Mouse (Mus musculus) midbrain, postnatal 0 days (tissue): Measurements from ENCODE around the gene Ubqln4. TPM values are rescaled to one million over a fixed set of nuclear protein-coding genes. Genes with fewer than 3 reads are reported as not detected.

Source experiments
- ATAC-seq: fragments of 200-750 bp; cut with Nextera tagmentation; 2 replicates; pipeline ENCODE4 v1.8.0; 2017; ENCODE audit warnings: moderate number of reproducible peaks, mild to moderate bottlenecking, moderate TSS enrichment, moderate library complexity; ENCODE audit not compliant: low FRiP score
- DNase-seq: peaks from one replicate; pipeline ENCODE4 v3.0.0-alpha.2; 2015; ENCODE audit warnings: low spot score
- H3K27ac ChIP-seq: fragments of 300-500 bp; sonication (generic); 2 replicates; pipeline ENCODE4 v1.5.1; 2014; ENCODE audit warnings: low read depth, mild to moderate bottlenecking, low read length, mixed read lengths
- H3K27me3 ChIP-seq: fragments of 300-500 bp; sonication (generic); 2 replicates; pipeline ENCODE4 v1.6.1; 2014; ENCODE audit warnings: low read length, control low read depth, mixed read lengths; ENCODE audit not compliant: insufficient read depth
- H3K36me3 ChIP-seq: fragments of 300-500 bp; sonication (generic); 2 replicates; pipeline ENCODE4 v1.6.1; 2014; ENCODE audit warnings: low read length, control low read depth, mixed read lengths; ENCODE audit not compliant: insufficient read depth
- H3K4me1 ChIP-seq: fragments of 300-500 bp; sonication (generic); 2 replicates; pipeline ENCODE4 v1.6.1; 2014; ENCODE audit warnings: mild to moderate bottlenecking, control low read depth, antibody characterized with exemption, low read length, mixed read lengths; ENCODE audit not compliant: insufficient read depth
- H3K4me2 ChIP-seq: fragments of 300-500 bp; sonication (generic); 2 replicates; pipeline ENCODE4 v1.6.1; 2014; ENCODE audit warnings: low read depth, mild to moderate bottlenecking, low read length, mixed read lengths; ENCODE audit not compliant: poor library complexity, severe bottlenecking
- H3K4me3 ChIP-seq: fragments of 300-500 bp; sonication (generic); 2 replicates; pipeline ENCODE4 v1.5.1; 2014; ENCODE audit warnings: low read depth, mild to moderate bottlenecking, low read length, moderate library complexity
- H3K9ac ChIP-seq: fragments of 300-500 bp; sonication (generic); replicated peaks from 2 replicates; pipeline ENCODE4 v1.6.1; 2014; ENCODE audit warnings: mild to moderate bottlenecking, low read length, moderate library complexity, mixed read lengths; ENCODE audit not compliant: poor library complexity, severe bottlenecking
- H3K9me3 ChIP-seq: fragments of 300-500 bp; sonication (generic); 2 replicates; pipeline ENCODE4 v1.6.1; 2016; ENCODE audit warnings: low read length, control low read depth
- CTCF ChIP-seq: IDR thresholded peaks from 2 replicates; pipeline ENCODE4 v1.5.1; 2016; ENCODE audit warnings: antibody characterized with exemption, mild to moderate bottlenecking
- WGBS: fragments of 180-500 bp; shearing (Covaris S2); extraction: QIAGEN DNeasy Blood & Tissue Kit; methylation state at CpG from one replicate; pipeline ENCODE4 v1.1.7; 2014; 5-methylcytosine and 5-hydroxymethylcytosine counted together
- polyA plus RNA-seq: library from polyadenylated mRNA; unstranded; fragments of >200 nt; fragmentation: Nextera tagmentation; extraction: Ambion mirVana; gene quantifications from 2 replicates; pipeline ENCODE4 v1.2.1, GENCODE M21; 2015
- total RNA-seq: library from RNA; depleted of rRNA; stranded (reverse); fragments of >200 nt; gene quantifications from 2 replicates; pipeline ENCODE4 v1.2.3, GENCODE M21; 2014

Ubqln4 gene
- total and polyA plus RNA-seq, 2 experiments from 2014 or later = 30.4 to 120 TPM

DNA sequence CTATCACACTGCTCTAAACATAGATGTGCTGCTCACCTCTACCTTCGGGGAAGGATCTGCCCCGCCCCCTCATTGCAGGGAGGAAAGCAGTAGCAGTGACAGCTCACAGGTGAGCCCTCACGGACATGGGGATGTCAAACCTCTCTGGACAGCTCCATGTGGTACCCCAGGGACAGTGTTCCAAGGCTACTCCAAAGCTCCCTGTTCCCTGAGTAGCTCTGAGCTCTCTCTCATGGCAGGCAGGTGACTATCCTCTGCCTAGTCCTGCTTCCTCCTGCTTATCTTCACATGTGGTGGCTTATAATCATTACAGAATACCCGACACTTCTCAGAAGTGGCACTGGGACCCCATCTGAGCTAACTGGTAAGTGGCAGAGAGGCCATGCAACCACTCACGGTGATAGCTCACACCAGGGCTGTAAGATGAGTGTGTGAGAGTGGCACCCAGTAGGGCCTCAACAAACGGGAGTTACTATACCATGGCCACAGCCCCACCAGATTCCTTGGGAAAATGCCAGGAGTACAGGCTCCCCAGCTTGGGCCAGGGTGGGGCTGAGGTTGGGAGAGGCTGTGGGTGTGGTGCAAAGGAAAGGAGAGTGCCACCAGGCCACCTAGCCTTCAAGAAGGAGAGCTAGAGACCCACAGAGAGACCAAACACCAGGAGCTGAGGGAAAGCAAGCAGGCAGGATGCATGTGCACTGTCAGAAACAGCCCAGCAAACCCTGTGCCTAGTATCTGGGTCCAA lies 6.7 kb upstream of the Ubqln4 start:
- no peaks in the 10 kb centered on the region for H3K9me3 ChIP-seq
- no peak overlapping the region for H3K4me2 ChIP-seq
- no peaks in the 10 kb centered on the region for H3K4me1 ChIP-seq
- no peak for DNase-seq
- WGBS = 76% methylated on average over 6 of the region's 6 CpGs
- no peaks in the 10 kb centered on the region for H3K36me3 ChIP-seq
- no peak for ATAC-seq
- H3K4me3 ChIP-seq = no peak overlapping the region
- no peak overlapping the region for H3K9ac ChIP-seq
- TF ChIP-seq CTCF = no peak
- H3K27me3 ChIP-seq = no peaks in the 10 kb centered on the region
- H3K27ac ChIP-seq = no peak overlapping the region

- Histone ChIP-seq H3K4me2 (no peak within 1 kb of the TSS), H3K9ac (no peak within 1 kb of the TSS), H3K4me1 (no peaks in the 10 kb centered on the region), H3K36me3 (no peaks in the 10 kb centered on the region), H3K27ac (no peak within 1 kb of the TSS), H3K4me3 (no peak within 1 kb of the TSS), H3K27me3 (no peaks in the 10 kb centered on the region), H3K9me3 (no peaks in the 10 kb centered on the region)
- DNase-seq (no peak), ATAC-seq (no peak)
- no peak for TF ChIP-seq CTCF
- WGBS = 57% methylated on average over 18 of the region's 18 CpGs
These were observed 5.2 kb upstream of the Ubqln4 start, which contains the start of gene Rab25 for GRCm38 (mm10) chr3:88548180-88548917. Gene Rab25 (minus strand): TSS chr3:88548300.

GRCm38 (mm10) chr3:88551586-88551985 lies 2.0 kb upstream of the Ubqln4 start:
- Histone ChIP-seq H3K27ac (no peak overlapping the region), H3K9me3 (no peaks in the 10 kb centered on the region), H3K4me3 (no peak overlapping the region), H3K36me3 (peaks cover 9% of the 10 kb centered on the region; the same call in 1 of the 2 replicates), H3K4me2 (peak overlapping the region; percentile 70), H3K4me1 (no peaks in the 10 kb centered on the region), H3K27me3 (no peaks in the 10 kb centered on the region), H3K9ac (no peak overlapping the region)
- WGBS = 87% methylated on average over 4 of the region's 4 CpGs
- ATAC-seq (no peak), DNase-seq (no peak)
- TF ChIP-seq CTCF = no peak

DNA sequence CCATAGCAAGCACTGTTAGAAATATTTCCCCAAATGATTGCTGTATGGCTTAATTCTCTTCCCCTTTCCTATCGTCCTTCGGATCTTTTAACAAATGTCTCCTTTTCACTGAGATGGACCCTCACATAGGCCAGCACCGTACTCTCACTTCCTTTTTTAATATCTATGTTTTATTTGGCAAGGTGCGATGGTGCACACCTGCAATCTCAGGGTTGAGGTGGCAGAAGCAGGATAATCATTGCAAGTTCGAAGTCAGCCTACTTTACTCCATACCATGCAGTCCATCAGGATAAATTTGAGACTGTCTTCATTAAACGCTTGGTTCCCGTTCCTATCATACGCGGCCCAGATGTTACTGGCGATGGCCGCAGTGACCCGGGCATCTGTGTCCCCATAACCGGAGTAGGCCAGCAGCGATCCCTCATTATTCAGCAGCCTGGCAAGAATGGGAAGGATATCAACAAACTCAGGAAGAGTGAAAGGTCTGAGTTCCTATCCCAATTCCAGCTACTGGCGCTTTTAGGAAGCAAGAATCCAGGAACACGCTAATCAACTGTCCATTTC lies 1.4 kb upstream of the Ubqln4 start:
- 23% methylated on average over 16 of the region's 16 CpGs for WGBS
- ATAC-seq = no peak
- no peaks in the 10 kb centered on the region for H3K9me3 ChIP-seq
- no peak for DNase-seq
- TF ChIP-seq CTCF = 0 out of 2 replicates have a peak, but pooled peaks have one; percentile 5
- peak overlapping the region; percentile 70 for H3K4me2 ChIP-seq
- H3K4me1 ChIP-seq = no peaks in the 10 kb centered on the region
- H3K36me3 ChIP-seq = peaks cover 14% of the 10 kb centered on the region; the same call in 1 of the 2 replicates
- H3K27ac ChIP-seq = peak overlapping the region; percentile 89
- H3K9ac ChIP-seq = peak overlapping the region; percentile 86
- no peaks in the 10 kb centered on the region for H3K27me3 ChIP-seq
- peak overlapping the region; percentile 77 for H3K4me3 ChIP-seq

DNA sequence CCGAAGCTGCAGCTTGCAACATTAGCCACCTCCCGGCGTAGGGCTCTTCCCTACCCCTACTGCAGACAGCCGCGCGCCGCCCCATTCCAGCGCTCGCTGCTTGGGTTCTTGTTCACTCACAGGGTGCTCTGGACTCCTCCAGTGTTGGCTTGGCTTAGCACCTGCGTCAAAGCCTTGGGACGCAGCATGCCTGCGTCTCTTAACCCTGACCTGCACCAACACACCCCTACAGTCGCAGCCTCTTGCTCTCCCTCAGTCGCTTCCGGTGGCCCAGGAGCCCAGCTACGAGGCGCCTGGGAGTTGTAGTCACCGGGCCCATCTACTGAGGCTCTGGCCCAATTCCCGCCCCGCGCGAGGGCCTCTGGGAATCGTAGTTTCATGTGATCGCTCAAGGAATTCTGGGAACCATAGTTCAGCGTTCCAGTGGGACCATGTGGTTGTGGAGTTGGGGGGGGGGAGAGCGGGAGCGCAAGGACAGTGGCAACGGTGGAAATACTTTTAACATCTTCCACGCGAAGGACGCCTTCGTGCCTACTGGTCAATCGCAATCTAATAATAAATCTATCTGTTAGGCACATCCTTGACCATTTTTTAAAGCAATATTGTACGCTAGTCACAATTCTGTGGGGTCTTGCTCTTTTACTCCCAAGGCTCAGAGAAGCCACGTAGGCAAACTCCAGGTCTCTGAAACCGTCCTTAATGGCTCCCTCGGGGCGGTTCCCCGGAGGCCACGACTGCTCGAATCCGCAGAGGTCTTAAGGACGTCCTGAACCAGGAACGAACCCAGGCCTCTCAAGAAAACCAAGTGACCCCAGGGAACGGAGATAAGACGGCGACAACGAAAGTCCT lies 658 bp upstream of the Ubqln4 start, which contains the start of gene Lamtor2:
Lamtor2 (minus strand) TSS at position 399 of the 849 bp plus-strand sequence.
- under 1% methylated on average over 48 of the region's 48 CpGs for WGBS
- Histone ChIP-seq H3K4me3 (peak within 1 kb of the TSS; percentile 77), H3K9me3 (no peaks in the 10 kb centered on the region)

More for the DNA sequence above, 658 bp upstream of the Ubqln4 start, which contains the start of gene Lamtor2:
- Histone ChIP-seq H3K4me2 (peak within 1 kb of the TSS; percentile 70), H3K4me1 (no peaks in the 10 kb centered on the region), H3K36me3 (peaks cover 21% of the 10 kb centered on the region), H3K27ac (peak within 1 kb of the TSS; percentile 89), H3K9ac (peak within 1 kb of the TSS; percentile 86), H3K27me3 (no peaks in the 10 kb centered on the region)
- ATAC-seq = peak; percentile 88
- TF ChIP-seq CTCF = peak; percentile 1; the same call in 1 of the 2 replicates
- DNase-seq = peak; percentile 100
